Comparison of ENCODE assay signal across 25 mouse cellular contexts in the genomic region with DNA sequence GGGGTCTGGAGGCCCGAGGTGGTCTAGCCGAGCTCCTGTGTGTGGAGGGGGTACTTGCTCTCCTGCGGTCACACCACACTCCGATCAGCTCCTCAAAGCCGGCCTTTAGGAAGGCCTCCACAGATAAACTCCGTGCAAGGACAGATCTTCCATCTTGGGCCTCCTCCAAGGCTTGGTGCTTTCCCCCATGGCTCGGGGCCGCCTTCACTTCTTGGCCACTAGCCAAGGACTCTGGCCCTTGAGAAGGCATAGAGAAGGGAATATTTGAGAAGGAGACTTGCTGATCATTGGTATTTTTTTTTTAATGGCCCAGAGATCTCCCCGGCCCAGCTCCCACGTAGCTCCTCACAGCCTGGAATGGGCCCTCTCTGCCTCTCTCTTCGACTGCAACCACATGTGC. TPM values are rescaled to one million over a fixed set of nuclear protein-coding genes. Genes with fewer than 3 reads are reported as not detected.
DNase-seq lines count a peak whose midpoint lies in the region; ATAC-seq and TF ChIP-seq lines count a peak whose summit lies in the region.
"Had no signal": no experiment of that assay in that cellular context is flagged by ENCODE, and none has a peak within 500 bp of the region (broad histone marks: within the 10 kb centered on the region; RNA-seq: fewer than 3 reads in every experiment).

No protein-coding gene starts in this region.

- H3K4me1 ChIP-seq in lung, postnatal 0 days (ENCODE audit: insufficient read depth, low read depth, low read length) = no peaks in the 10 kb centered on the region
- H3K4me1 ChIP-seq in testis, adult 2 months (ENCODE audit: control insufficient read depth, insufficient read depth, low read length) = peaks cover 6% of the 10 kb centered on the region
- H3K4me1 ChIP-seq: heart, embryonic 15.5 days; hindbrain, embryonic 15.5 days; liver, embryonic 12.5 days; neural tube, embryonic 12.5 days had no signal

- H3K27ac ChIP-seq in lung, postnatal 0 days (ENCODE audit: low read length) = no peak overlapping the region
- H3K27ac ChIP-seq in testis, adult 2 months (ENCODE audit: control insufficient read depth, insufficient read depth, low read depth, low read length) = peak overlapping the region; percentile 64
- H3K27ac ChIP-seq: heart, embryonic 15.5 days; hindbrain, embryonic 15.5 days; kidney, postnatal 0 days; limb, embryonic 13.5 days; liver, embryonic 12.5 days; lung, embryonic 15.5 days; neural tube, embryonic 12.5 days; stomach, postnatal 0 days had no signal

- DNase-seq in heart, adult 11 months = peak; percentile 33
- no peak for DNase-seq in heart, postnatal 36 days
- no peak for DNase-seq in lung, postnatal 0 days (ENCODE audit: low spot score)
- DNase-seq in lung, postnatal 25 days (ENCODE audit: low spot score) = no peak
- DNase-seq in lung, postnatal 14 days = peak; percentile 35
- no peak for DNase-seq in spleen, postnatal 10 days (ENCODE audit: low spot score in 2 of 2)
- no peak for DNase-seq in kidney, postnatal 25 days
- DNase-seq: cerebellum, adult 18-20 months; cerebellum, postnatal 36 days; forebrain, postnatal 0 days; gastrocnemius, postnatal 14 days; kidney, adult 2 months; midbrain, embryonic 14.5 days; thymus, postnatal 25 days had no signal

- TF ChIP-seq POLR2A in testis, adult 2 months (IDR thresholded peaks at IDR 0.05; ENCODE audit: control insufficient read depth, low read depth, low read length) = no peak

- H3K4me2 ChIP-seq in lung, postnatal 0 days (replicated peaks; ENCODE audit: low read depth, low read length) = no peak overlapping the region
- H3K4me2 ChIP-seq: heart, embryonic 15.5 days; hindbrain, embryonic 15.5 days; limb, embryonic 13.5 days; liver, embryonic 12.5 days; lung, embryonic 15.5 days; neural tube, embryonic 12.5 days had no signal

- intact Hi-C loops in heart, postnatal 36 days (cut with DNase I) = no loop called here

- 0 out of 2 replicates have a peak, but pooled peaks have one; percentile 2 for ATAC-seq in lung, postnatal 0 days
- ATAC-seq: forebrain, postnatal 0 days; liver, embryonic 12.5 days had no signal

- 54% methylated on average over 11 of the region's 11 CpGs for WGBS in lung, postnatal 0 days

- TF ChIP-seq EP300 in lung, postnatal 0 days (IDR thresholded peaks at IDR 0.05) = no peak

- H3K27me3 ChIP-seq in lung, postnatal 0 days (replicated peaks; ENCODE audit: insufficient read depth, low read length) = no peaks in the 10 kb centered on the region
- H3K27me3 ChIP-seq in testis, adult 2 months (ENCODE audit: control insufficient read depth, insufficient read depth, low read length) = no peaks in the 10 kb centered on the region
- H3K27me3 ChIP-seq: heart, embryonic 15.5 days; hindbrain, embryonic 15.5 days; limb, embryonic 13.5 days; lung, embryonic 15.5 days; neural tube, embryonic 12.5 days had no signal

- H3K9me3 ChIP-seq in lung, postnatal 0 days (ENCODE audit: low read length) = no peaks in the 10 kb centered on the region
- H3K9me3 ChIP-seq: heart, embryonic 15.5 days; hindbrain, embryonic 15.5 days; limb, embryonic 13.5 days; liver, embryonic 12.5 days; lung, embryonic 15.5 days; neural tube, embryonic 12.5 days had no signal

- no peak for TF ChIP-seq CTCF in lung, postnatal 0 days (IDR thresholded peaks at IDR 0.05)
- no peak for TF ChIP-seq CTCF in testis, adult 2 months (IDR thresholded peaks at IDR 0.05; ENCODE audit: control insufficient read depth, insufficient read depth, insufficient replicate concordance, low read depth, low read length)

- no peak overlapping the region for H3K9ac ChIP-seq in lung, postnatal 0 days (replicated peaks; ENCODE audit: low read depth)
- H3K9ac ChIP-seq: forebrain, postnatal 0 days; heart, embryonic 15.5 days; hindbrain, embryonic 15.5 days; limb, embryonic 13.5 days; liver, embryonic 12.5 days; lung, embryonic 15.5 days; neural tube, embryonic 12.5 days had no signal

- no peak overlapping the region for H3K4me3 ChIP-seq in lung, postnatal 0 days (ENCODE audit: low read depth, low read length)
- no peak overlapping the region for H3K4me3 ChIP-seq in testis, adult 2 months (ENCODE audit: control insufficient read depth, low read depth, low read length)
- H3K4me3 ChIP-seq: heart, embryonic 15.5 days; hindbrain, embryonic 15.5 days; limb, embryonic 13.5 days; liver, embryonic 12.5 days; lung, embryonic 15.5 days; neural tube, embryonic 12.5 days had no signal

- H3K36me3 ChIP-seq in lung, postnatal 0 days (ENCODE audit: insufficient read depth, low read length) = no peaks in the 10 kb centered on the region
- H3K36me3 ChIP-seq in testis, adult 2 months (ENCODE audit: control insufficient read depth, insufficient read depth, low read length) = no peaks in the 10 kb centered on the region
- H3K36me3 ChIP-seq: heart, embryonic 15.5 days; hindbrain, embryonic 15.5 days; limb, embryonic 13.5 days; liver, embryonic 12.5 days; lung, embryonic 15.5 days; neural tube, embryonic 12.5 days had no signal

RNA-seq across cellular contexts. Expression of gene H2afy2, which starts 48.8 kb away (rescaled TPM):
- total RNA-seq in heart, postnatal 36 days (2021) = 1 to 10 TPM; 3.6 to 5.7 TPM
- 23.9 and 26.6 TPM in 2 replicates for polyA plus RNA-seq in lung, postnatal 0 days (2015; fragmentation: Nextera tagmentation; extraction: Ambion mirVana)
- polyA plus RNA-seq in testis, adult 2 months (2012; rRNA removed) = 2.8 and 3.8 TPM in 2 replicates
- total RNA-seq: megakaryocyte-erythroid progenitor cell, adult 5-6 weeks; MEL had no signal

Comparison
In these comparisons a context has a peak if more than half of its experiments do, and no peak if none do; other contexts are left out.
1. DNase-seq: peak in heart, adult 11 months (single experiment) and lung, postnatal 14 days (single experiment); none in heart, postnatal 36 days (0 of 2), lung, postnatal 0 days (single experiment), lung, postnatal 25 days (single experiment), spleen, postnatal 10 days (0 of 2) and kidney, postnatal 25 days (0 of 2).